Mouse (Mus musculus) liver, postnatal 0 days (tissue): Measurements from ENCODE around the gene C530008M17Rik. TPM values are rescaled to one million over a fixed set of nuclear protein-coding genes. Genes with fewer than 3 reads are reported as not detected.

Source experiments
- ATAC-seq: fragments of 200-750 bp; cut with Nextera tagmentation; 2 replicates; pipeline ENCODE4 v1.8.0; 2017; ENCODE audit warnings: mild to moderate bottlenecking, moderate library complexity
- DNase-seq: peaks from one replicate; pipeline ENCODE4 v3.0.0-alpha.2; 2016
- H3K27ac ChIP-seq: fragments of 300-500 bp; sonication (generic); 2 replicates; pipeline ENCODE4 v1.5.1; 2014; ENCODE audit warnings: antibody characterized with exemption, moderate library complexity, mild to moderate bottlenecking, low read depth
- H3K27me3 ChIP-seq: fragments of 300-500 bp; sonication (generic); 2 replicates; pipeline ENCODE4 v1.6.1; 2014; ENCODE audit warnings: low read length, control low read depth, mixed read lengths; ENCODE audit not compliant: insufficient read depth
- H3K36me3 ChIP-seq: fragments of 300-500 bp; sonication (generic); replicated peaks from 2 replicates; pipeline ENCODE4 v1.6.1; 2014; ENCODE audit warnings: mild to moderate bottlenecking, control low read depth, low read length, moderate library complexity, mixed read lengths; ENCODE audit not compliant: insufficient read depth
- H3K4me1 ChIP-seq: fragments of 300-500 bp; sonication (generic); 2 replicates; pipeline ENCODE4 v1.6.1; 2014; ENCODE audit warnings: antibody characterized with exemption, mild to moderate bottlenecking, control low read depth; ENCODE audit not compliant: insufficient read depth
- H3K4me2 ChIP-seq: fragments of 300-500 bp; sonication (generic); 2 replicates; pipeline ENCODE4 v1.6.1; 2014; ENCODE audit warnings: low read depth, mild to moderate bottlenecking, low read length, moderate library complexity, mixed read lengths
- H3K4me3 ChIP-seq: fragments of 300-500 bp; sonication (generic); 2 replicates; pipeline ENCODE4 v1.5.1; 2014; ENCODE audit warnings: low read depth, low read length
- H3K9ac ChIP-seq: fragments of 300-500 bp; sonication (generic); replicated peaks from 2 replicates; pipeline ENCODE4 v1.6.1; 2014; ENCODE audit warnings: mild to moderate bottlenecking, moderate library complexity
- H3K9me3 ChIP-seq: fragments of 300-500 bp; sonication (generic); 2 replicates; pipeline ENCODE4 v1.6.1; 2016; ENCODE audit warnings: mild to moderate bottlenecking, control low read depth, low read length, mixed read lengths
- CTCF ChIP-seq: sonication (generic); IDR thresholded peaks from 2 replicates; pipeline ENCODE4 v1.5.1; 2016; ENCODE audit warnings: antibody characterized with exemption, low read depth
- EP300 ChIP-seq: IDR thresholded peaks from 2 replicates; pipeline ENCODE4 v1.6.1; 2016; ENCODE audit warnings: antibody characterized with exemption, low read depth, mild to moderate bottlenecking
- WGBS: fragments of 180-500 bp; shearing (Covaris S2); extraction: QIAGEN DNeasy Blood & Tissue Kit; methylation state at CpG from one replicate; pipeline ENCODE4 v1.1.7; 2014; ENCODE audit not compliant: insufficient replicate concordance; 5-methylcytosine and 5-hydroxymethylcytosine counted together
- polyA plus RNA-seq: library from polyadenylated mRNA; unstranded; fragments of >200 nt; fragmentation: Nextera tagmentation; extraction: Ambion mirVana; gene quantifications from 2 replicates; pipeline ENCODE4 v1.2.1, GENCODE M21; 2015

The C530008M17Rik gene
- polyA plus RNA-seq, 1 experiment from 2014 or later = 3.9 TPM

DNA sequence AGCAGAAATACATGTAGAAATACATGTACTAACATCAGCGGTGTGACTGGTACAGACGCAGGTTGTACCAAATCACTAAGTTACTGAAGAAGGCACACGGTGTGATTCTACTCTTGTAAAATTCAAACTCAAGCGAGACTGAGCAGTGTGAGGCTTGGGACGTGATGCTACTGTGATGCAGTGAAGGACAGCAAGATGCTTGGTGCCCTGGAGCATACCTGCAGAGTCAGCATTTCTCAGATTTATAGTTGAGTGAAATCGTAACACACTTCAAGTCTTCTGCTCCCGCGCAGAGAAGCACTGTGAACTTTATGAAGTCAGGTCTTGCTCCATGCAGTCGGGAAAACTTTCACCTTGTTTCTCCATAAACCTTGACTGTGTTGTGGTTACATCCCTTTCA lies 32.6 kb upstream of the C530008M17Rik start:
- H3K4me2 ChIP-seq = no peak overlapping the region
- WGBS = 92% methylated on average over 9 of the region's 9 CpGs
- no peaks in the 10 kb centered on the region for H3K27me3 ChIP-seq

DNA sequence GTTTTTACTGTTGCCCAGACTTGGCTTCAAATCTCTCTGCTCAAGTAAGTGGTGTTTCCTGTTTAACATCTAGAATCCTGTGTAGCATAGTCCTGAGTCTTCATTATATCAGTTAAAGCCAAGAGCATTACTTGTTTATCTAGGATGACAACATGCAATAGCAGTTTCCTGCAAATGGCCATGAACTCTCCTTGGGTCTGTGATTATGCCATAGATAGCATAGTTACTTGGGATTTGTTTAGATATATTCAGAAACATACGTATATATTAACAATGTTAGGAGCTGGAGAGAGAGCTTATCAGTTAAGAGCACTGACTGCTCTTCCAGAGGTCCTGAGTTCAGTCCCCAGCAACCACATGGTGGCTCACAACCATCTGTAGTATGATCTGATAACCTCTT lies 28.5 kb upstream of the C530008M17Rik start:
- no peaks in the 10 kb centered on the region for H3K4me1 ChIP-seq
- 53% methylated on average over 1 of the region's 1 CpGs for WGBS
- no peaks in the 10 kb centered on the region for H3K27me3 ChIP-seq
- H3K36me3 ChIP-seq = peaks cover 15% of the 10 kb centered on the region
- no peak for TF ChIP-seq EP300
- TF ChIP-seq CTCF = no peak
- no peak overlapping the region for H3K4me2 ChIP-seq
- H3K27ac ChIP-seq = no peak overlapping the region
- H3K9me3 ChIP-seq = no peaks in the 10 kb centered on the region
- no peak overlapping the region for H3K4me3 ChIP-seq
- DNase-seq (no peak), ATAC-seq (no peak)
- no peak overlapping the region for H3K9ac ChIP-seq

More for the DNA sequence above, 32.6 kb upstream of the C530008M17Rik start:
- DNase-seq = no peak
- Histone ChIP-seq H3K4me1 (no peaks in the 10 kb centered on the region), H3K36me3 (peaks cover 19% of the 10 kb centered on the region; the same call in 1 of the 2 replicates), H3K27ac (no peak overlapping the region), H3K4me3 (no peak overlapping the region), H3K9ac (no peak overlapping the region), H3K9me3 (no peaks in the 10 kb centered on the region)
- no peak for ATAC-seq
- TF ChIP-seq EP300 (no peak), CTCF (no peak)

DNA sequence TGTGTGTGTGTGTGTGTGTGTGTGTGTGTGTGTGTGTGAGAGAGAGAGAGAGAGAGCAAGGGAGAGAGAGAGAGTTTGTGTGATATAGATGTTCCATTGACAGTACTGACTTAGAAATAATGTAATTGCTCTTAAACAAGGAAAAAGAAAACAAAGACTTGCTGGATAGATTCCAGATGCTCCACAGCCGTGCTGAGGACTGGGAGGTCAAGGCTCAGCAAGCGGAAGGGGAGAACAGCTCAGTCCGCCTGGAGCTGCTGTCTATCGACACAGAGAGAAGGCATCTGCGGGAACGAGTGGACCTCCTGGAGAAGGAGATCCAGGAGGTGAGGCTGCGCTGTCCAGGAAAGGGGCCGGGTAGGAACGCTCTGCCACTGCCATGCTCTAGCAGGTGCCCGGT lies 22.3 kb upstream of the C530008M17Rik start:
- no peak overlapping the region for H3K9ac ChIP-seq

DNA sequence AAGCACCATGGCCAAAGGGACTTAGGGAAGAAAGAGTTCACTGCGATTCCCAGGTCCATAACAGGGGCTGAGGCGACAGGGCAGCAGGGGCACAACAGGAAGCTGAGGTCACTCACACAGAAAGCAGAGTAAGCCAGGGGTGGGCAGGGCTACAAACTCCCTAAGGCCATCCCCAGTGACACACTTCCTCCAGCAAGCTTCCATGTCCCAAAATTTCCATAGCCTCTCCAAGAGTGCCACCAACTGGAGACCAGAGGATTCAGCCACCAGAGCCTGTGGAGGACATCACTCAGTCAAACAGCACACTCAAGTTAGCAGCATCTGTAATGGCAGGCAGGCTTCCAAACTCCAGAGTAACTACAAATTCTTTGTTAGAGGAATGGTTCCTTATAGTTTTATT lies 20.7 kb upstream of the C530008M17Rik start:
- ATAC-seq (no peak), DNase-seq (no peak)
- Histone ChIP-seq H3K4me1 (no peaks in the 10 kb centered on the region), H3K4me2 (no peak overlapping the region), H3K27ac (no peak overlapping the region), H3K36me3 (peaks cover 62% of the 10 kb centered on the region), H3K27me3 (no peaks in the 10 kb centered on the region), H3K9ac (no peak overlapping the region), H3K9me3 (no peaks in the 10 kb centered on the region), H3K4me3 (no peak overlapping the region)
- TF ChIP-seq EP300 (no peak), CTCF (peak; percentile 16; the same call in 1 of the 2 replicates)
- WGBS = 85% methylated on average over 2 of the region's 2 CpGs

More for the DNA sequence above, 22.3 kb upstream of the C530008M17Rik start:
- no peaks in the 10 kb centered on the region for H3K4me1 ChIP-seq
- DNase-seq (no peak), ATAC-seq (no peak)
- 88% methylated on average over 10 of the region's 10 CpGs for WGBS
- H3K4me3 ChIP-seq = no peak overlapping the region
- H3K9me3 ChIP-seq = no peaks in the 10 kb centered on the region
- no peak for TF ChIP-seq EP300
- no peak for TF ChIP-seq CTCF
- H3K36me3 ChIP-seq = peaks cover 52% of the 10 kb centered on the region
- no peak overlapping the region for H3K4me2 ChIP-seq
- H3K27ac ChIP-seq = no peak overlapping the region
- H3K27me3 ChIP-seq = no peaks in the 10 kb centered on the region

DNA sequence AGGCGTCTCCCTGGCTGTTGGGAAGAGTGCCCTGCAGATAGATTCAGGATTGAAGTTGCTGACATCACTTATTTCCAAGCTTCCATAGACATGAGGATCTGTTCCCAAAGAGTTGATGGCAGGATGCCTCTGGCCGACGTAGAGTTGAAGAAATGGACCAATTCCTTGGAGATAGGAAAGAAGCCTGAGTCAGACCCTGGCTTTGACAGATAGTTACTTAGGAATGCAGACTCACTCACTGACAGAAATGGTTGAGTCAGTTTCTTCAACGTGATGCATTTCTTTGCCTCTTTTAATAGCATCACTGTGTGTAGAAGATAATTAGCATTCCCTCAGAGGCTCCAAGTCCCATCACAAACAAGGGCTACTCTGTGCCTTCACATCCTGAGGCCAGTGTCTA lies 14.2 kb upstream of the C530008M17Rik start:
- no peak overlapping the region for H3K4me2 ChIP-seq
- no peaks in the 10 kb centered on the region for H3K4me1 ChIP-seq
- DNase-seq (no peak), ATAC-seq (no peak)
- no peaks in the 10 kb centered on the region for H3K27me3 ChIP-seq
- no peak overlapping the region for H3K9ac ChIP-seq
- whole genome bisulfite sequencing = 84% methylated on average over 4 of the region's 4 CpGs
- H3K9me3 ChIP-seq = no peaks in the 10 kb centered on the region
- TF ChIP-seq CTCF (no peak), EP300 (peak; percentile 10; the same call in 1 of the 2 replicates)
- H3K27ac ChIP-seq = no peak overlapping the region
- no peak overlapping the region for H3K4me3 ChIP-seq
- peaks cover 51% of the 10 kb centered on the region for H3K36me3 ChIP-seq

DNA sequence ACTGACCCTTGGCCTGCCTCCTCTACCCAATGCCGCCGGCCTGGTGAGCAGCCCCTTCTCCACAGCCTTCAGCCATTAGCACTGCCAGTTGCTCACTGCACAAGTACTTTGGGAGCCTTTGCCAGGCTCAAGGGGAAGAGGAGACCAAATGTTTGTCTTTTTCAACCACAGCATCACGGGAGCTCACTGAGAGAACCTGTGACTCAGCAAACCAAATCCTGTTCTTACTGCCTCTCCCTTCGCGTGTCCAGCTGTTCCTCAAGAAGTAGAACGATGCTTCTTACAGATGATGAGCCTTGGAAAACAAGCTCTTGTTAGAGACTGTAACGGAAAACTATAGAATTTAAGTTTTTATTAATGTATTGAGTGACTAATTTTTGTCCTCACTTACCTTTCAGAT lies 12.1 kb upstream of the C530008M17Rik start:
- Histone ChIP-seq H3K27me3 (no peaks in the 10 kb centered on the region), H3K27ac (no peak overlapping the region), H3K36me3 (peaks cover 41% of the 10 kb centered on the region), H3K4me3 (no peak overlapping the region), H3K9ac (no peak overlapping the region), H3K4me2 (no peak overlapping the region), H3K4me1 (no peaks in the 10 kb centered on the region), H3K9me3 (no peaks in the 10 kb centered on the region)
- ATAC-seq (no peak), DNase-seq (no peak)
- TF ChIP-seq EP300 = no peak
- TF ChIP-seq CTCF = no peak
- 84% methylated on average over 7 of the region's 7 CpGs for WGBS
